Mouse (Mus musculus) cortical plate, adult 2 months (tissue): ENCODE data around the gene Rasa3.

Source experiments
- CTCF ChIP-seq: fragments of 200-500 bp; IDR thresholded peaks from 2 replicates; pipeline ENCODE4 v1.5.1; 2011; ENCODE audit warnings: mild to moderate bottlenecking, control low read depth, low read length; ENCODE audit not compliant: insufficient read depth; ENCODE audit errors: extremely low read depth
- POLR2A ChIP-seq: fragments of 200-500 bp; IDR thresholded peaks from 2 replicates; pipeline ENCODE4 v1.6.1; 2011; ENCODE audit warnings: mild to moderate bottlenecking, low read length, control low read depth; ENCODE audit not compliant: insufficient read depth; ENCODE audit errors: extremely low read depth

DNA sequence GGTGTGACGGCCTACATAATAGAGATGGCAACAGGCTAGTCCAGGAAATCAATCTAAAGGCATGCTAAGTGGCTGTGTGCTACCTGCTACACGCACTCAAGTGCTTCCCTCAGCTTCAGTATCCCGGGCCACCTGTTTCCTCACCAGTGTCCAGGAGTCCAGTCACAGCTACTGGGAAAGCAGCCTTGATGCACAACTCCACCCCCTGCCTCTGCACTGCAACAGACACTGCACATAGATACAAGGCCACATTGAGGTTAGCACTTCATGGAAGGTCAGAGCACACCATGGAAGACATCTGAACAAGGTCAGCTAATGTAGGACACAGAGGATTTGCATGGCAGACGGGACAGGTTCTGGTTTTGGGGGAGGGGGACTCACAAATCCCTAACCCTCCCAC lies 11.9 kb downstream of the Rasa3 start:
- no peak for TF ChIP-seq CTCF
- TF ChIP-seq POLR2A, result no peak
